Mouse (Mus musculus) embryonic facial prominence, embryonic 12.5 days (tissue): Measurements from ENCODE around the gene Rplp2. TPM values are rescaled to one million over a fixed set of nuclear protein-coding genes. Genes with fewer than 3 reads are reported as not detected.

Experiments used
- ATAC-seq: fragments of 200-750 bp; cut with Nextera tagmentation; 2 replicates; pipeline ENCODE4 v1.8.0; 2017; ENCODE audit not compliant: insufficient number of reproducible peaks, insufficient read depth, low FRiP score, low TSS enrichment
- H3K27ac ChIP-seq: fragments of 300-500 bp; sonication (generic); 2 replicates; pipeline ENCODE4 v1.5.1; 2016; ENCODE audit warnings: mild to moderate bottlenecking
- H3K27me3 ChIP-seq: fragments of 300-500 bp; sonication (generic); 2 replicates; pipeline ENCODE4 v1.6.1; 2016; ENCODE audit warnings: mild to moderate bottlenecking, moderate library complexity
- H3K36me3 ChIP-seq: fragments of 300-500 bp; sonication (generic); 2 replicates; pipeline ENCODE4 v1.6.1; 2016; ENCODE audit warnings: mild to moderate bottlenecking
- H3K4me1 ChIP-seq: fragments of 300-500 bp; sonication (generic); 2 replicates; pipeline ENCODE4 v1.6.1; 2016
- H3K4me2 ChIP-seq: fragments of 300-500 bp; sonication (generic); replicated peaks from 2 replicates; pipeline ENCODE4 v1.6.1; 2016; ENCODE audit warnings: mild to moderate bottlenecking, moderate library complexity
- H3K4me3 ChIP-seq: fragments of 300-500 bp; sonication (generic); 2 replicates; pipeline ENCODE4 v1.5.1; 2016; ENCODE audit warnings: mild to moderate bottlenecking
- H3K9ac ChIP-seq: fragments of 300-500 bp; sonication (generic); 2 replicates; pipeline ENCODE4 v1.6.1; 2016; ENCODE audit warnings: mild to moderate bottlenecking, moderate library complexity
- H3K9me3 ChIP-seq: fragments of 300-500 bp; sonication (generic); 2 replicates; pipeline ENCODE4 v1.6.1; 2016; ENCODE audit warnings: mild to moderate bottlenecking, moderate library complexity
- WGBS: fragments of 180-500 bp; shearing (Covaris S2); methylation state at CpG from one replicate; pipeline ENCODE4 v1.1.7; 2016; 5-methylcytosine and 5-hydroxymethylcytosine counted together
- polyA plus RNA-seq: library from polyadenylated mRNA; unstranded; fragments of >200 nt; fragmentation: Nextera tagmentation; extraction: Ambion mirVana; gene quantifications from 2 replicates; pipeline ENCODE4 v1.2.1, GENCODE M21; 2016

Rplp2 gene
- polyA plus RNA-seq, 1 experiment from 2014 or later = 1,203 TPM

GRCm38 (mm10) chr7:141480842-141481497 lies 33.8 kb downstream of the Rplp2 start:
- Histone ChIP-seq H3K4me3 (peak overlapping the region; percentile 56), H3K9ac (no peak overlapping the region), H3K27ac (no peak overlapping the region), H3K4me2 (peak overlapping the region; percentile 98), H3K36me3 (no peaks in the 10 kb centered on the region), H3K4me1 (peaks cover 52% of the 10 kb centered on the region), H3K27me3 (peaks cover 26% of the 10 kb centered on the region), H3K9me3 (no peaks in the 10 kb centered on the region)
- WGBS = 10% methylated on average over 10 of the region's 10 CpGs
- ATAC-seq = no peak

GRCm38 (mm10) chr7:141481498-141482401 lies 34.6 kb downstream of the Rplp2 start:
- ATAC-seq = no peak; the same call in 1 of the 2 replicates
- H3K27ac ChIP-seq = no peak overlapping the region
- H3K4me1 ChIP-seq = peaks cover 45% of the 10 kb centered on the region
- H3K36me3 ChIP-seq = no peaks in the 10 kb centered on the region
- under 1% methylated on average over 80 of the region's 81 CpGs for WGBS
- no peaks in the 10 kb centered on the region for H3K9me3 ChIP-seq
- peaks cover 26% of the 10 kb centered on the region for H3K27me3 ChIP-seq
- H3K4me3 ChIP-seq = peak overlapping the region; percentile 56
- peak overlapping the region; percentile 53 for H3K9ac ChIP-seq
- peak overlapping the region; percentile 98 for H3K4me2 ChIP-seq

- H3K4me2 ChIP-seq = peak overlapping the region; percentile 98
- WGBS = 10% methylated on average over 11 of the region's 11 CpGs
- ATAC-seq = no peak
- H3K27me3 ChIP-seq = peaks cover 26% of the 10 kb centered on the region
- peak overlapping the region; percentile 53 for H3K9ac ChIP-seq
- H3K4me3 ChIP-seq = peak overlapping the region; percentile 56
- H3K36me3 ChIP-seq = no peaks in the 10 kb centered on the region
- no peaks in the 10 kb centered on the region for H3K9me3 ChIP-seq
- peaks cover 36% of the 10 kb centered on the region for H3K4me1 ChIP-seq
- no peak overlapping the region for H3K27ac ChIP-seq
Measured at GRCm38 (mm10) chr7:141482531-141483024, 35.4 kb downstream of the Rplp2 start.

GRCm38 (mm10) chr7:141483114-141483653 lies 36.0 kb downstream of the Rplp2 start:
- no peak overlapping the region for H3K4me3 ChIP-seq
- H3K4me1 ChIP-seq = peaks cover 30% of the 10 kb centered on the region
- 79% methylated on average over 6 of the region's 6 CpGs for WGBS
- peaks cover 26% of the 10 kb centered on the region for H3K27me3 ChIP-seq
- no peak overlapping the region for H3K9ac ChIP-seq
- no peaks in the 10 kb centered on the region for H3K9me3 ChIP-seq
- H3K4me2 ChIP-seq = peak overlapping the region; percentile 98
- H3K27ac ChIP-seq = no peak overlapping the region
- no peak for ATAC-seq
- no peaks in the 10 kb centered on the region for H3K36me3 ChIP-seq

- H3K36me3 ChIP-seq = no peaks in the 10 kb centered on the region
- WGBS = 70% methylated on average over 5 of the region's 5 CpGs
- no peak overlapping the region for H3K4me3 ChIP-seq
- no peaks in the 10 kb centered on the region for H3K9me3 ChIP-seq
- no peak for ATAC-seq
- H3K27ac ChIP-seq = no peak overlapping the region
- peaks cover 26% of the 10 kb centered on the region for H3K27me3 ChIP-seq
- no peak overlapping the region for H3K9ac ChIP-seq
- H3K4me1 ChIP-seq = peaks cover 27% of the 10 kb centered on the region
- H3K4me2 ChIP-seq = no peak overlapping the region
Measured at GRCm38 (mm10) chr7:141484186-141485120, 37.3 kb downstream of the Rplp2 start.

GRCm38 (mm10) chr7:141485186-141485585 lies 38.0 kb downstream of the Rplp2 start:
- ATAC-seq = no peak
- 73% methylated on average over 2 of the region's 2 CpGs for WGBS
- H3K4me3 ChIP-seq = no peak overlapping the region
- no peaks in the 10 kb centered on the region for H3K9me3 ChIP-seq
- peaks cover 26% of the 10 kb centered on the region for H3K27me3 ChIP-seq
- no peaks in the 10 kb centered on the region for H3K36me3 ChIP-seq
- peaks cover 27% of the 10 kb centered on the region for H3K4me1 ChIP-seq
- no peak overlapping the region for H3K27ac ChIP-seq
- no peak overlapping the region for H3K4me2 ChIP-seq
- no peak overlapping the region for H3K9ac ChIP-seq

- Histone ChIP-seq H3K27ac (no peak overlapping the region), H3K27me3 (peaks cover 26% of the 10 kb centered on the region), H3K36me3 (no peaks in the 10 kb centered on the region), H3K4me2 (no peak overlapping the region), H3K4me3 (no peak overlapping the region), H3K9ac (no peak overlapping the region), H3K9me3 (no peaks in the 10 kb centered on the region), H3K4me1 (peaks cover 27% of the 10 kb centered on the region)
- WGBS = 88% methylated on average over 2 of the region's 2 CpGs
- no peak for ATAC-seq
Measured at GRCm38 (mm10) chr7:141485606-141486005, 38.4 kb downstream of the Rplp2 start.

- H3K9ac ChIP-seq = no peak overlapping the region
- H3K27ac ChIP-seq = no peak overlapping the region
- no peaks in the 10 kb centered on the region for H3K9me3 ChIP-seq
- H3K4me2 ChIP-seq = no peak overlapping the region
- WGBS = 92% methylated on average over 1 of the region's 1 CpGs
- peaks cover 23% of the 10 kb centered on the region for H3K27me3 ChIP-seq
- H3K4me1 ChIP-seq = peaks cover 20% of the 10 kb centered on the region
- H3K4me3 ChIP-seq = no peak overlapping the region
- no peaks in the 10 kb centered on the region for H3K36me3 ChIP-seq
- ATAC-seq = no peak
Measured at GRCm38 (mm10) chr7:141486239-141486638, 39.1 kb downstream of the Rplp2 start.

- H3K9ac ChIP-seq = no peak overlapping the region
- H3K36me3 ChIP-seq = peaks cover 8% of the 10 kb centered on the region
- no peak overlapping the region for H3K4me2 ChIP-seq
- H3K4me3 ChIP-seq = no peak overlapping the region
- H3K27ac ChIP-seq = no peak overlapping the region
- peaks cover 17% of the 10 kb centered on the region for H3K27me3 ChIP-seq
- H3K4me1 ChIP-seq = peaks cover 11% of the 10 kb centered on the region
- H3K9me3 ChIP-seq = no peaks in the 10 kb centered on the region
- no peak for ATAC-seq
- 75% methylated on average over 7 of the region's 7 CpGs for WGBS
Measured at GRCm38 (mm10) chr7:141487141-141487540, 40.0 kb downstream of the Rplp2 start.

GRCm38 (mm10) chr7:141491151-141491550 lies 44.0 kb downstream of the Rplp2 start:
- H3K4me3 ChIP-seq = no peak overlapping the region
- H3K9ac ChIP-seq = no peak overlapping the region
- 81% methylated on average over 2 of the region's 2 CpGs for WGBS
- no peaks in the 10 kb centered on the region for H3K9me3 ChIP-seq
- no peak overlapping the region for H3K4me2 ChIP-seq
- H3K27me3 ChIP-seq = no peaks in the 10 kb centered on the region
- H3K4me1 ChIP-seq = no peaks in the 10 kb centered on the region
- peaks cover 30% of the 10 kb centered on the region for H3K36me3 ChIP-seq
- no peak overlapping the region for H3K27ac ChIP-seq
- ATAC-seq = no peak

- Histone ChIP-seq H3K9me3 (no peaks in the 10 kb centered on the region), H3K4me2 (no peak overlapping the region), H3K36me3 (peaks cover 36% of the 10 kb centered on the region), H3K27me3 (no peaks in the 10 kb centered on the region), H3K27ac (no peak overlapping the region), H3K9ac (no peak overlapping the region), H3K4me3 (no peak overlapping the region), H3K4me1 (no peaks in the 10 kb centered on the region)
- no peak for ATAC-seq
- WGBS = 88% methylated on average over 5 of the region's 5 CpGs
Measured at GRCm38 (mm10) chr7:141492738-141493137, 45.6 kb downstream of the Rplp2 start.
